Mouse (Mus musculus) G1E (cell line): ENCODE measurements at regions not wholly inside any gene's neighbourhood (a gene's known extent, or its start where the extent isn't known, plus 50 kb on each side); places are given as distances from the start of the nearest gene placed in this dataset.

ENCODE experiments used
- CTCF ChIP-seq: IDR thresholded peaks from 2 replicates; pipeline ENCODE4 v1.5.1; 2012; ENCODE audit warnings: low read depth, low read length, inconsistent platforms, mixed read lengths
- GATA1 ChIP-seq: IDR thresholded peaks from 2 replicates; pipeline ENCODE4 v1.6.1; 2012; ENCODE audit warnings: borderline replicate concordance, low read length, inconsistent platforms, mixed read lengths
- GATA2 ChIP-seq: IDR thresholded peaks from 2 replicates; pipeline ENCODE4 v1.6.1; 2012; ENCODE audit warnings: low read depth, low read length, inconsistent platforms, borderline replicate concordance
- POLR2AphosphoS5 ChIP-seq: IDR thresholded peaks from 2 replicates; pipeline ENCODE4 v1.6.1; 2012; ENCODE audit warnings: low read depth, low read length, inconsistent platforms; ENCODE audit not compliant: insufficient replicate concordance
- TAL1 ChIP-seq: conservative IDR thresholded peaks from 2 replicates; pipeline ENCODE4 v1.6.1; 2012; ENCODE audit warnings: low read depth, low read length, inconsistent platforms, mixed read lengths

DNA sequence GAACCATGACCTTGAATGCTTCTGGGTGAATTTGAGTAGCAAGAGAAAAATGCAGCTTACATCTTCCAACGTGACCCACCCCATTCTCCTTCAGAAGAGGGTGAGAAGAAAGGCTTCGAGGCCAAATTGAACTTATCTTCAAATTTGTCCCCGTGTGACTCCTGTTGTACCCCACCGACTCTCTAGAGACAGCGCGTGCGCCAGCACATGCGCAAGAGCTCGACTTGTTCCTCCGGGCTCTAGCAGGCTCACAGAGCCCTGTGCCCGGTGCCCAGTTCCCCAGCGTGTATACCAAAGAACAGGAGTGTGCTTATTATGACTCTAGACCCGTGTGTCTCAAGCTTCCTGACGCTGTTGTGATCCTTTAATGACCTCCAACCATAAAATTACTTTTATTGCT lies 59.0 kb downstream of the Gm26897 start:
- TF ChIP-seq GATA2 = no peak
- TF ChIP-seq CTCF = no peak
- TF ChIP-seq GATA1 = no peak
- TF ChIP-seq POLR2AphosphoS5 = no peak
- TF ChIP-seq TAL1 = no peak
